Mouse (Mus musculus): Measurements from ENCODE around the gene Zfp119b.

GRCm38 (mm10) chr17:55969560-55969959 is 20.3 kb upstream of the Zfp119b start:
- TF ChIP-seq CTCF (IDR thresholded peaks at IDR 0.05; ENCODE audit: extremely low read depth, insufficient read depth, low read length) (no peak), POLR2A (IDR thresholded peaks at IDR 0.05; ENCODE audit: extremely low read depth, insufficient read depth, low read length) (no peak)

All from cortical plate, adult 2 months (tissue).